9 mouse cellular contexts compared by ENCODE assay signal in genomic region chr15:77750461-77750860, GRCm38 (mm10). TPM values are rescaled to one million over a fixed set of nuclear protein-coding genes. Genes with fewer than 3 reads are reported as not detected.
DNase-seq lines count a peak whose midpoint lies in the region; ATAC-seq and TF ChIP-seq lines count a peak whose summit lies in the region.
"Had no signal": no experiment of that assay in that cellular context is flagged by ENCODE, and none has a peak within 500 bp of the region (broad histone marks: within the 10 kb centered on the region; RNA-seq: fewer than 3 reads in every experiment).

No protein-coding gene starts in this region.

- H3K4me1 ChIP-seq in kidney, postnatal 0 days (replicated peaks; ENCODE audit: insufficient read depth, low read length): no peaks in the 10 kb centered on the region
- peaks cover 0 to 4% of the 10 kb centered on the region in 2 experiments; a peak in 1 of 4 replicates for H3K4me1 ChIP-seq in CH12.LX (ENCODE audit: control insufficient read depth in 1 of 2, insufficient read depth in 2 of 2)
- peaks cover 5% of the 10 kb centered on the region for H3K4me1 ChIP-seq in small intestine, adult 2 months (ENCODE audit: control insufficient read depth, insufficient read depth, insufficient read length, low read length)
- no peaks in the 10 kb centered on the region for H3K4me1 ChIP-seq in forebrain, embryonic 16.5 days (replicated peaks; ENCODE audit: control insufficient read depth, insufficient read depth, low read length)

- TF ChIP-seq POLR2A in CH12.LX (IDR thresholded peaks at IDR 0.05; ENCODE audit: low read depth, low read length): no peak
- TF ChIP-seq POLR2A in small intestine, adult 2 months (IDR thresholded peaks at IDR 0.05; ENCODE audit: low read depth, low read length): no peak

- dilution Hi-C loops in CH12.LX (cut with MboI; ENCODE audit: extremely low pct_ligation_motif_present, extremely low pct_unique_long_range_greater_than_20kb, low sequenced_read_pairs): no loop called here

- ATAC-seq in kidney, postnatal 0 days (replicated peaks; ENCODE audit: low FRiP score, low read depth): no peak
- ATAC-seq in forebrain, embryonic 16.5 days: no peak

- no peaks in the 10 kb centered on the region for H3K27me3 ChIP-seq in kidney, postnatal 0 days (ENCODE audit: insufficient read depth, low read length)
- peaks cover 25% of the 10 kb centered on the region for H3K27me3 ChIP-seq in CH12.LX (replicated peaks)
- H3K27me3 ChIP-seq in small intestine, adult 2 months (ENCODE audit: control insufficient read depth, insufficient read depth, low read length): no peaks in the 10 kb centered on the region
- no peaks in the 10 kb centered on the region for H3K27me3 ChIP-seq in forebrain, embryonic 16.5 days (replicated peaks; ENCODE audit: control insufficient read depth, insufficient read depth, low read length)

- in situ Hi-C loops in CH12.LX (cut with MboI; ENCODE audit: low pct_ligation_motif_present, low pct_unique_long_range_greater_than_20kb, low sequenced_read_pairs): no loop called here

- H3K27ac ChIP-seq in kidney, postnatal 0 days: no peak overlapping the region
- no peak overlapping the region for H3K27ac ChIP-seq in CH12.LX (ENCODE audit: insufficient read depth, low read depth)
- H3K27ac ChIP-seq in small intestine, adult 2 months (ENCODE audit: insufficient read depth, low read depth, low read length): no peak overlapping the region
- no peak overlapping the region for H3K27ac ChIP-seq in forebrain, embryonic 16.5 days (ENCODE audit: low read length)
- H3K27ac ChIP-seq: heart, embryonic 13.5 days had no signal

- peak; percentile 66 for TF ChIP-seq RAD21 in CH12.LX (IDR thresholded peaks at IDR 0.05; ENCODE audit: low read depth, low read length)

- 25% methylated on average over 1 of the region's 1 CpGs for WGBS in kidney, postnatal 0 days
- 18% methylated on average over 1 of the region's 1 CpGs for WGBS in small intestine, adult 2 months
- WGBS in forebrain, embryonic 16.5 days: 35% methylated on average over 1 of the region's 1 CpGs

- H3K9me3 ChIP-seq in kidney, postnatal 0 days (replicated peaks; ENCODE audit: low read length): no peaks in the 10 kb centered on the region
- peaks cover 10% of the 10 kb centered on the region for H3K9me3 ChIP-seq in CH12.LX (replicated peaks; ENCODE audit: low read length)
- H3K9me3 ChIP-seq in forebrain, embryonic 16.5 days (ENCODE audit: control insufficient read depth, low read length): no peaks in the 10 kb centered on the region
- H3K9me3 ChIP-seq: heart, embryonic 13.5 days had no signal

- peak; percentile 43 for DNase-seq in kidney, postnatal 0 days (ENCODE audit: low spot score)
- no peak for DNase-seq in kidney, postnatal 14 days
- DNase-seq in CH12.LX (ENCODE audit: extremely low read depth): peak; percentile 52
- peak; percentile 77 for DNase-seq in ZHBTc4 (ENCODE audit: low read depth, low spot score)
- DNase-seq in induced T-regulatory cell, adult 2 months (ENCODE audit: low read depth): peak; percentile 86
- no peak for DNase-seq in layer of hippocampus, postnatal 25 days (ENCODE audit: extremely low spot score in 1 of 2, low spot score in 1 of 2)

- H3K4me3 ChIP-seq in kidney, postnatal 0 days (replicated peaks; ENCODE audit: low read depth, low read length): no peak overlapping the region
- no peak overlapping the region for H3K4me3 ChIP-seq in CH12.LX (replicated peaks in 1 of 3; ENCODE audit: low read depth in 2 of 3, low read length in 2 of 3, poor library complexity in 1 of 3)
- H3K4me3 ChIP-seq in small intestine, adult 2 months (ENCODE audit: low read depth, low read length): no peak overlapping the region
- no peak overlapping the region for H3K4me3 ChIP-seq in forebrain, embryonic 16.5 days (replicated peaks; ENCODE audit: low read length)
- H3K4me3 ChIP-seq: heart, embryonic 13.5 days had no signal

- no peaks in the 10 kb centered on the region for H3K79me2 ChIP-seq in CH12.LX (replicated peaks; ENCODE audit: control insufficient read depth, extremely low read depth, insufficient read depth, poor library complexity, severe bottlenecking)

- H3K36me3 ChIP-seq in kidney, postnatal 0 days (ENCODE audit: insufficient read depth, low read length): no peaks in the 10 kb centered on the region
- no peaks in the 10 kb centered on the region for H3K36me3 ChIP-seq in CH12.LX (replicated peaks in 1 of 2; ENCODE audit: control insufficient read depth in 1 of 2, insufficient read depth in 1 of 2, low read length in 1 of 2)
- no peaks in the 10 kb centered on the region for H3K36me3 ChIP-seq in small intestine, adult 2 months (ENCODE audit: control insufficient read depth, insufficient read depth, low read length)
- H3K36me3 ChIP-seq in forebrain, embryonic 16.5 days (ENCODE audit: control insufficient read depth, insufficient read depth): no peaks in the 10 kb centered on the region
- H3K36me3 ChIP-seq: heart, embryonic 13.5 days had no signal

- TF ChIP-seq CTCF in kidney, postnatal 0 days (IDR thresholded peaks at IDR 0.05; ENCODE audit: low read depth): peak; percentile 76
- TF ChIP-seq CTCF in CH12.LX (conservative IDR thresholded peaks at IDR 0.05 in 1 of 2, IDR thresholded peaks at IDR 0.05 in 1 of 2; ENCODE audit: low read depth in 2 of 2, low read length in 2 of 2): peak; percentile 48 to 79; a peak in 3 of 4 replicates
- peak; percentile 65; the same call in 1 of the 2 replicates for TF ChIP-seq CTCF in small intestine, adult 2 months (IDR thresholded peaks at IDR 0.05; ENCODE audit: extremely low read depth, insufficient read length, insufficient replicate concordance, low read depth, low read length)

- H3K9ac ChIP-seq in kidney, postnatal 0 days (ENCODE audit: low read depth, low read length): no peak overlapping the region
- no peak overlapping the region for H3K9ac ChIP-seq in CH12.LX (ENCODE audit: insufficient read depth, low read depth)
- H3K9ac ChIP-seq in forebrain, embryonic 16.5 days (replicated peaks; ENCODE audit: low read depth, low read length): no peak overlapping the region
- H3K9ac ChIP-seq: heart, embryonic 13.5 days had no signal

- no peak for TF ChIP-seq EP300 in CH12.LX (IDR thresholded peaks at IDR 0.05; ENCODE audit: low read length)

- H3K4me2 ChIP-seq in kidney, postnatal 0 days (ENCODE audit: low read length): no peak overlapping the region
- H3K4me2 ChIP-seq in CH12.LX (ENCODE audit: insufficient read depth, low read depth, poor library complexity, severe bottlenecking): no peak overlapping the region
- no peak overlapping the region for H3K4me2 ChIP-seq in forebrain, embryonic 16.5 days (ENCODE audit: low read length)
- H3K4me2 ChIP-seq: heart, embryonic 13.5 days had no signal

TF ChIP-seq in CH12.LX, 34 proteins besides CTCF, POLR2A, EP300 and RAD21:
- TF ChIP-seq RCOR1 (conservative IDR thresholded peaks at IDR 0.05; ENCODE audit: low read depth, low read length) (no peak), SMC3 (IDR thresholded peaks at IDR 0.05; ENCODE audit: low read depth, low read length) (peak; percentile 62), CHD1 (IDR thresholded peaks at IDR 0.05; ENCODE audit: low read depth, low read length) (no peak), MAX (IDR thresholded peaks at IDR 0.05; ENCODE audit: low read length) (peak; percentile 68), E2F4 (IDR thresholded peaks at IDR 0.05; ENCODE audit: insufficient replicate concordance, low read depth, low read length) (no peak), NRF1 (IDR thresholded peaks at IDR 0.05; ENCODE audit: low read depth, low read length) (no peak), MYC (IDR thresholded peaks at IDR 0.05; ENCODE audit: low read depth, low read length) (peak; percentile 73)

RNA-seq across cellular contexts. Expression of gene Apol8, which starts 6.3 kb away (rescaled TPM):
- polyA plus RNA-seq in kidney, postnatal 0 days (2015; fragmentation: Nextera tagmentation; extraction: Ambion mirVana): not detected in 2 replicates
- total RNA-seq in CH12.LX (2012; rRNA removed): 0.17 TPM in 1 of 2 replicates, not detected in the other
- 0.15 and 0.84 TPM in 2 replicates for total RNA-seq in CH12.LX (2014; rRNA removed)
- polyA plus RNA-seq in CH12.LX (2012; ENCODE audit: insufficient read length, low read depth): 0.14 and 0.50 TPM in 2 replicates
- polyA plus RNA-seq in small intestine, adult 2 months (2012; rRNA removed): 0.10 and 0.11 TPM in 2 replicates
- polyA plus RNA-seq in forebrain, embryonic 16.5 days (2015; fragmentation: Nextera tagmentation; extraction: Ambion mirVana): 0.22 TPM in 1 of 2 replicates, not detected in the other
- 1 to 10 TPM; 4.0 to 4.8 TPM for total RNA-seq in layer of hippocampus, postnatal 25 days (2021)

RNA-seq across cellular contexts. Expression of gene Apol9b, which starts 21.6 kb away (rescaled TPM):
- polyA plus RNA-seq in kidney, postnatal 0 days (2015; fragmentation: Nextera tagmentation; extraction: Ambion mirVana): 0.14 and 0.15 TPM in 2 replicates
- total RNA-seq in CH12.LX (2012; rRNA removed): not detected in 2 replicates
- not detected in 2 replicates for total RNA-seq in CH12.LX (2014; rRNA removed)
- polyA plus RNA-seq in CH12.LX (2012; ENCODE audit: insufficient read length, low read depth): not detected in 2 replicates
- 5.7 and 102 TPM in 2 replicates for polyA plus RNA-seq in small intestine, adult 2 months (2012; rRNA removed)
- not detected in 2 replicates for polyA plus RNA-seq in forebrain, embryonic 16.5 days (2015; fragmentation: Nextera tagmentation; extraction: Ambion mirVana)
- total RNA-seq in layer of hippocampus, postnatal 25 days (2021): not detected

RNA-seq across cellular contexts. Expression of gene Apol7e, which starts 51.8 kb away (rescaled TPM):
- not detected in 2 replicates for polyA plus RNA-seq in kidney, postnatal 0 days (2015; fragmentation: Nextera tagmentation; extraction: Ambion mirVana)
- total RNA-seq in CH12.LX (2012; rRNA removed) (not detected in 2 replicates), CH12.LX (2014; rRNA removed) (not detected in 2 replicates)
- polyA plus RNA-seq in CH12.LX (2012; ENCODE audit: insufficient read length, low read depth): not detected in 2 replicates
- polyA plus RNA-seq in small intestine, adult 2 months (2012; rRNA removed): 1.9 and 3.6 TPM in 2 replicates
- not detected in 2 replicates for polyA plus RNA-seq in forebrain, embryonic 16.5 days (2015; fragmentation: Nextera tagmentation; extraction: Ambion mirVana)
- total RNA-seq in layer of hippocampus, postnatal 25 days (2021): not detected

Comparison
In these comparisons a context has a peak if more than half of its experiments do, and no peak if none do; other contexts are left out.
1. DNase-seq: peak in kidney, postnatal 0 days (single experiment), CH12.LX (single experiment), ZHBTc4 (single experiment) and induced T-regulatory cell, adult 2 months (single experiment); none in kidney, postnatal 14 days (single experiment) and layer of hippocampus, postnatal 25 days (0 of 2).
2. Peak in every context shown above with its lines, with median percentiles within 50 percentile points of each other: CTCF ChIP-seq.